Comparison of ENCODE assay signal across 19 mouse cellular contexts in genomic region chr13:51837402-51837801, GRCm38 (mm10). TPM values are rescaled to one million over a fixed set of nuclear protein-coding genes. Genes with fewer than 3 reads are reported as not detected.
A peak's percentile ranks its signal among the peaks of the same experiment; 100 is the strongest.
DNase-seq lines count a peak whose midpoint lies in the region; ATAC-seq and TF ChIP-seq lines count a peak whose summit lies in the region.
"Had no signal": no experiment of that assay in that cellular context is flagged by ENCODE, and none has a peak within 500 bp of the region (broad histone marks: within the 10 kb centered on the region; RNA-seq: fewer than 3 reads in every experiment).

No protein-coding gene starts in this region.

- H3K27me3 ChIP-seq in kidney, postnatal 0 days (ENCODE audit: insufficient read depth, low read length), result no peaks in the 10 kb centered on the region

- intact Hi-C loops in left cerebral cortex, postnatal 36 days (cut with DNase I), result loop anchor here (5.0 to 10.0 kb wide), 2 partner anchors 697 to 785 kb away; partner anchors contain the start of gene Diras2

- no peaks in the 10 kb centered on the region; the same call in 1 of the 2 replicates for H3K4me1 ChIP-seq in kidney, postnatal 0 days (replicated peaks; ENCODE audit: insufficient read depth, low read length)

- peak; percentile 55 for DNase-seq in kidney, postnatal 0 days (ENCODE audit: low spot score)
- no peak for DNase-seq in kidney, adult 9 months
- DNase-seq in CD4-positive helper T cell, adult 2 months (ENCODE audit: low read depth, low spot score), result peak; percentile 45
- DNase-seq in left cerebral cortex, postnatal 36 days (ENCODE audit: low spot score in 2 of 2), result no peak
- no peak for DNase-seq in cerebellum, postnatal 4 days (ENCODE audit: low spot score in 2 of 2)
- DNase-seq in cerebellum, adult 8-10 months, result no peak
- DNase-seq: adrenal gland, adult 2 months; adrenal gland, postnatal 25 days; cerebellum, adult 2 months; cerebellum, postnatal 14 days; forebrain, postnatal 0 days; gastrocnemius, postnatal 14 days; heart, postnatal 4 days had no signal

- TF ChIP-seq CTCF in kidney, postnatal 0 days (IDR thresholded peaks at IDR 0.05; ENCODE audit: low read depth), result no peak

- no peaks in the 10 kb centered on the region for H3K9me3 ChIP-seq in kidney, postnatal 0 days (replicated peaks; ENCODE audit: low read length)
- H3K9me3 ChIP-seq: forebrain, embryonic 13.5 days; heart, embryonic 12.5 days; hindbrain, embryonic 12.5 days had no signal

- ATAC-seq in kidney, postnatal 0 days (replicated peaks; ENCODE audit: low FRiP score, low read depth), result no peak
- ATAC-seq in common myeloid progenitor, adult 5-6 weeks (replicated peaks; ENCODE audit: low read depth, poor library complexity, severe bottlenecking), result peak; percentile 21
- ATAC-seq in megakaryocyte, adult 5-6 weeks (ENCODE audit: poor library complexity, severe bottlenecking), result peak; percentile 49
- ATAC-seq: forebrain, embryonic 13.5 days; forebrain, postnatal 0 days; hindbrain, embryonic 16.5 days had no signal

- no peak overlapping the region for H3K9ac ChIP-seq in kidney, postnatal 0 days (ENCODE audit: low read depth, low read length)
- H3K9ac ChIP-seq: forebrain, embryonic 13.5 days; forebrain, postnatal 0 days; heart, embryonic 12.5 days; hindbrain, embryonic 12.5 days had no signal

- no peaks in the 10 kb centered on the region for H3K36me3 ChIP-seq in kidney, postnatal 0 days (ENCODE audit: insufficient read depth, low read length)
- H3K36me3 ChIP-seq: heart, embryonic 12.5 days; hindbrain, embryonic 12.5 days had no signal

- no peak overlapping the region for H3K4me2 ChIP-seq in kidney, postnatal 0 days (ENCODE audit: low read length)
- H3K4me2 ChIP-seq: forebrain, embryonic 13.5 days; heart, embryonic 12.5 days; hindbrain, embryonic 12.5 days had no signal

- no peak overlapping the region for H3K4me3 ChIP-seq in kidney, postnatal 0 days (replicated peaks; ENCODE audit: low read depth, low read length)
- H3K4me3 ChIP-seq: forebrain, embryonic 13.5 days; heart, embryonic 12.5 days; hindbrain, embryonic 12.5 days had no signal

- no peak overlapping the region for H3K27ac ChIP-seq in kidney, postnatal 0 days
- H3K27ac ChIP-seq: forebrain, embryonic 13.5 days; hindbrain, embryonic 12.5 days had no signal

- WGBS in kidney, postnatal 0 days, result 15% methylated on average over 5 of the region's 5 CpGs

RNA-seq across cellular contexts. Expression of gene Gadd45g, which starts 9.1 kb away (rescaled TPM):
- polyA plus RNA-seq in kidney, postnatal 0 days (2015; fragmentation: Nextera tagmentation; extraction: Ambion mirVana), result 58.0 and 60.1 TPM in 2 replicates
- 4.5 and 10.1 TPM in 2 replicates for total RNA-seq in common myeloid progenitor, adult 5-6 weeks (2017)
- total RNA-seq in megakaryocyte, adult 5-6 weeks (2015), result 2.6 and 4.4 TPM in 2 replicates
- 8.7 and 11.2 TPM in 2 replicates for total RNA-seq in megakaryocyte, adult 5-6 weeks (2017)
- 10 to 100 TPM; 11.0 to 24.6 TPM for total RNA-seq in left cerebral cortex, postnatal 36 days (2021)

RNA-seq across cellular contexts. Expression of gene Sema4d, which starts 43.9 kb away (rescaled TPM):
- polyA plus RNA-seq in kidney, postnatal 0 days (2015; fragmentation: Nextera tagmentation; extraction: Ambion mirVana), result 23.8 and 24.6 TPM in 2 replicates
- total RNA-seq in common myeloid progenitor, adult 5-6 weeks (2017), result 30.5 and 33.0 TPM in 2 replicates
- total RNA-seq in megakaryocyte, adult 5-6 weeks (2015), result 99.8 and 110 TPM in 2 replicates
- 54.1 and 66.6 TPM in 2 replicates for total RNA-seq in megakaryocyte, adult 5-6 weeks (2017)
- 10 to 100 TPM; 91.0 to 94.2 TPM for total RNA-seq in left cerebral cortex, postnatal 36 days (2021)

Comparison
In these comparisons a context has a peak if more than half of its experiments do, and no peak if none do; other contexts are left out.
1. DNase-seq: peak in kidney, postnatal 0 days (single experiment) and CD4-positive helper T cell, adult 2 months (single experiment); none in kidney, adult 9 months (single experiment), left cerebral cortex, postnatal 36 days (0 of 2), cerebellum, postnatal 4 days (0 of 2) and cerebellum, adult 8-10 months (single experiment).